Mouse (Mus musculus): ENCODE results near the gene Sppl2c. TPM values are rescaled to one million over a fixed set of nuclear protein-coding genes. Genes with fewer than 3 reads are reported as not detected.

The Sppl2c gene
- polyA plus RNA-seq, 1 experiment from 2014 or later: not detected

DNA sequence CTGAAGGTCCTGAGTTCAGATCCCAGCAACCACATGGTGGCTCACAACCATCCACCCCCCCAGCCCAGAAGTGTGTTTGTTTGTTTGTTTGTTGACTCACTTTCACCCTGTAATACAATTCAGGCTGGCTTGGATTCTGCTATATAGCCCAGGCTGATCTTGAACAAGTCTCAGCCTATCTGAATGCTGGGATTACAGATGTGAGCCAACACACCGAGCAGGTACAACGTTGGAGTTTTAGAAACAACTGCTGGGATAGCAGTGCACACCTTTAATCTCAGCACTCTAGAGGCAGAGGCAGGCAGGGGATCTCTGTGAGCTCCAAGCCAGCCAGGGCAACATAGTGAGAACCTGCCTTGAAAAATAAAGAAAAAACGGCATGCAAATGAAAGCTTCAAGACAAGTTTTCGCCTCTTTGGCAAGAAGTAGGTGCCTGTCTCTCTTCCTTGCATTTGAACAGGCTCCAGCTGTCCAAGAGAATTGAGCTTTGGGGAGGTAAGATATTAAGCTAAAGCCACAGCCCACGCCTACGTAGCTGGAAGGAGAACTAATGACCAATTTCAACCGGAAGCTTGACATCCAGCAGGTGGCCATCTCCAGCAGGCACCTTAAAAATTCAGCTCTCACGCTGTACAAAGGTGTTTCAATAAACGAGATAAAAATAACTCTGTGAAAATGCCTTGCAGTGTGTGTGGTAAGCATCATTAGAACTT is 44.1 kb downstream of the Sppl2c start:
- Histone ChIP-seq H3K9me3 (ENCODE audit: control insufficient read depth, low read length) (no peaks in the 10 kb centered on the region), H3K36me3 (ENCODE audit: control insufficient read depth, insufficient read depth, low read length) (no peaks in the 10 kb centered on the region), H3K9ac (replicated peaks; ENCODE audit: low read length) (peak overlapping the region; percentile 98; the same call in 1 of the 2 replicates), H3K4me2 (ENCODE audit: low read length) (peak overlapping the region; percentile 75), H3K27ac (replicated peaks; ENCODE audit: low read depth, low read length) (peak overlapping the region; percentile 97), H3K27me3 (ENCODE audit: control insufficient read depth, insufficient read depth, low read length) (no peaks in the 10 kb centered on the region), H3K4me3 (replicated peaks; ENCODE audit: low read depth, low read length) (peak overlapping the region; percentile 95), H3K4me1 (ENCODE audit: control insufficient read depth, insufficient read depth, low read length) (peaks cover 13% of the 10 kb centered on the region)
- DNase-seq (peak; percentile 66), ATAC-seq (ENCODE audit: low FRiP score, low TSS enrichment) (no peak)
- 10% methylated on average over 9 of the region's 9 CpGs for WGBS

DNA sequence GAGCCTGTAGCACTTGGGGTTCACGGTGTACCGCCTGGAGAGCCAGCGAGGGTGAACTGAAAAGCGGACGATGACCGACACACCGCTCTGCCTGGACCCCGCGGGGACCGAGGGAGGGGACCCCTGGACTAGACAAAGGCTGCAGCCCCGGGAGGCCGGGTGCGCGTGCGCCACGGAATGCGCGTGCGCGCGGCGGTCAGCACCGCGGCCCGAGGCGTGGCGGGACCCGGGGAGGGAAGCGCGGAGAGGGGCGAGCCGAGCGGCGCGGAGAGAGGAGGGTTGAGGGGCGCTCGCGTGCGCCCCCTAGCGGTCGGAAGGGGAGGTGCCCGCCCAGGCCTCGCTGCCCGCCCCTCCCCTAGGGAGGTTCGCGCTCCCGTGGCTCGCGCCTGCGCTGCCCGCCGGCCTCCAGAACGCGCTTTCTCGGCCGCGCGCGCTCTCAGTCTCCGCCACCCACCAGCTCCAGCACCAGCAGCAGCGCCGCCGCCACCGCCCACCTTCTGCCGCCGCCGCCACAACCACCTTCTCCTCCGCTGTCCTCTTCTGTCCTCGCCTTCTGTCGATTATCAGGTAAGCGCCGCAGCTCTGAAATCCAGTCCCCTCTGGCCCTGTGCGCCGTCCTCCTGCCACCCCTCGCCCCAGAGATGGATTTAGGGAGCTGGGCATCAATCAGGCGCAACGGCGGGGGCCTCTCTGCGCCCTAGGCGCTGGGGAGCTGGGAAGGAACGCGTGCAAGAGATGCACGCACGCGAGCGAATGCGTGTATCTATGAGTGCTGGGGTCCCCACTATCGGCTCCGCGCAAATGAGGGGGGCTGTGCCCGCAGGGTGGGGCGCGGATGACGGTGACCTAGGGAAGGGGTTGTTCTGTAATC is 45.1 kb downstream of the Sppl2c start, which contains the start of gene Mapt:
Gene Mapt, plus strand, starts transcription at position 350 of the 871 bp plus-strand sequence.
- Histone ChIP-seq H3K4me2 (ENCODE audit: low read length) (peak within 1 kb of the TSS; percentile 75), H3K36me3 (ENCODE audit: control insufficient read depth, insufficient read depth, low read length) (no peaks in the 10 kb centered on the region), H3K4me1 (ENCODE audit: control insufficient read depth, insufficient read depth, low read length) (peaks cover 24% of the 10 kb centered on the region), H3K27ac (replicated peaks; ENCODE audit: low read depth, low read length) (peak within 1 kb of the TSS; percentile 97), H3K9me3 (ENCODE audit: control insufficient read depth, low read length) (no peaks in the 10 kb centered on the region), H3K4me3 (replicated peaks; ENCODE audit: low read depth, low read length) (peak within 1 kb of the TSS; percentile 95), H3K27me3 (ENCODE audit: control insufficient read depth, insufficient read depth, low read length) (no peaks in the 10 kb centered on the region), H3K9ac (replicated peaks; ENCODE audit: low read length) (peak within 1 kb of the TSS; percentile 98)
- peak; percentile 97 for DNase-seq
- ATAC-seq (ENCODE audit: low FRiP score, low TSS enrichment): peak; percentile 89
- under 1% methylated on average over 79 of the region's 94 CpGs for WGBS

DNA sequence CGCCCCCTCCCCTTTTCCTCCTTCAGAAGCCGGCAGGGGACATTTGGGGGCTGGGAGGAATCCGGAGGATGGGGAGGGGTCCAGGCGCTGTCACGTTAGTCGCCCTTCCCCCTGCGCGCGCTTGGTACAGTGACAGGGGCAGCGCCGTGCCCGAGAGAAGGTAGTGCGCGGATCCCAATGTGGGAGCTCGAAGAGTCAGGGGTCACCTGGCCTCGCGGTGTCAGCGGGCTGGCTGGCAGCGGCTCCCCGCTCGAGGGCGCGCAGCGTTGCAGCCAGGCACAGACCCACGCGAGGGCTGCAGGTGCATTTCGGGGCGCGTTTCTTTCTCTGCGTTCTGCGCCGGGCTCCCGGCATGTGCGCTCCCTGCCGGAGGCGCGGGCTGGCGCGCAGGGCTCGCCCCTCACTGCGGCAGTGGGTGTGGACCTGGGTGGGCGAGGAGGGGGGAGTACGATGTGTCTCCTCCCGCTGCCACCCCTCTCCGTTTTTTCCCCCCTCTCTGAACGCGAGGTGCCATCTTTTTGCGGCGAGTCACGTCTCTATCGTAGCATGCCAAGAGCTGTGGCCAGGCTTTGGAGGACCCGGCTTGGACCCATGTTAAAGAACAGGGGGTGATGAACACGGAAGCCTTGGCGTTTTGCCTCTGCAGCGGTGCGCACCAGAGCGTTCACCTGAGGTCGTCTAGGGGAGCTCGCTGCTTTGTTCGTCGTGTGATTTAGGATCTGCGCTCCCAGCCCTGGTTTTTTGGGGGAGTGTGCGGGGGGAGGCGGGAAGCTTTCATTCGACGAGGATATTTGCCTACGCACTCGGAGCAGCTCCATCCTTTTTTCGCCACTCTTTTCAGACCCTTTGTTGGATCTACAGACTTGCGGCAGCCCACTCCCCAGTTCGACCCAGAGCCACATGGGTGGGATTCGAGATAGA is 46.3 kb downstream of the Sppl2c start:
- peak; percentile 87 for DNase-seq
- WGBS: under 1% methylated on average over 72 of the region's 72 CpGs
- H3K4me2 ChIP-seq (ENCODE audit: low read length): peak overlapping the region; percentile 75
- peak overlapping the region; percentile 98 for H3K9ac ChIP-seq (replicated peaks; ENCODE audit: low read length)
- H3K27ac ChIP-seq (replicated peaks; ENCODE audit: low read depth, low read length): peak overlapping the region; percentile 97
- peak overlapping the region; percentile 95 for H3K4me3 ChIP-seq (replicated peaks; ENCODE audit: low read depth, low read length)
- H3K27me3 ChIP-seq (ENCODE audit: control insufficient read depth, insufficient read depth, low read length): no peaks in the 10 kb centered on the region
- ATAC-seq (ENCODE audit: low FRiP score, low TSS enrichment): peak; percentile 51
- peaks cover 35% of the 10 kb centered on the region for H3K4me1 ChIP-seq (ENCODE audit: control insufficient read depth, insufficient read depth, low read length)
- H3K9me3 ChIP-seq (ENCODE audit: control insufficient read depth, low read length): no peaks in the 10 kb centered on the region
- H3K36me3 ChIP-seq (ENCODE audit: control insufficient read depth, insufficient read depth, low read length): no peaks in the 10 kb centered on the region

DNA sequence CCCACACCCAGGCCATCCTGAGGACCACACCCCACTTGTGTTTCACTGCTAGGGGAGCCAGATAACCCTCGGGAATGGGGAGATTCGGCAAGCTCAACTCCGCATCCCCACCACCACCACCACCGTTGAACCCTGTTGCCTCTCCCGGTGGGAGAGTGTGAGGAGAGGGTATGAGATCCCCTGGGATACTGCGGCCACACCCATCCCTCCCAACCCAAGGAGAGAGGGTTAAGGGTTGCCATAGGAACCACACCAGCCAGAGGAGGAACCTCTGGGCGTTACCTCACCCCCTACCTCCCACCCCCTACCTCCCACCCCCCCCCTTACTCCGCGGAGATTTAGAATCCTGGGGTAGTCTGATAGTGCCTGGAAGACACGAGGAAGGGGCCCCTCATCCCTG is 47.0 kb downstream of the Sppl2c start:
- Histone ChIP-seq H3K9ac (replicated peaks; ENCODE audit: low read length) (peak overlapping the region; percentile 98), H3K4me2 (ENCODE audit: low read length) (peak overlapping the region; percentile 75), H3K4me3 (replicated peaks; ENCODE audit: low read depth, low read length) (peak overlapping the region; percentile 95), H3K27me3 (ENCODE audit: control insufficient read depth, insufficient read depth, low read length) (no peaks in the 10 kb centered on the region), H3K36me3 (ENCODE audit: control insufficient read depth, insufficient read depth, low read length) (no peaks in the 10 kb centered on the region), H3K27ac (replicated peaks; ENCODE audit: low read depth, low read length) (peak overlapping the region; percentile 97), H3K4me1 (ENCODE audit: control insufficient read depth, insufficient read depth, low read length) (peaks cover 40% of the 10 kb centered on the region), H3K9me3 (ENCODE audit: control insufficient read depth, low read length) (no peaks in the 10 kb centered on the region)
- WGBS: 0% methylated on average over 10 of the region's 10 CpGs
- no peak for ATAC-seq (ENCODE audit: low FRiP score, low TSS enrichment)
- DNase-seq: no peak

DNA sequence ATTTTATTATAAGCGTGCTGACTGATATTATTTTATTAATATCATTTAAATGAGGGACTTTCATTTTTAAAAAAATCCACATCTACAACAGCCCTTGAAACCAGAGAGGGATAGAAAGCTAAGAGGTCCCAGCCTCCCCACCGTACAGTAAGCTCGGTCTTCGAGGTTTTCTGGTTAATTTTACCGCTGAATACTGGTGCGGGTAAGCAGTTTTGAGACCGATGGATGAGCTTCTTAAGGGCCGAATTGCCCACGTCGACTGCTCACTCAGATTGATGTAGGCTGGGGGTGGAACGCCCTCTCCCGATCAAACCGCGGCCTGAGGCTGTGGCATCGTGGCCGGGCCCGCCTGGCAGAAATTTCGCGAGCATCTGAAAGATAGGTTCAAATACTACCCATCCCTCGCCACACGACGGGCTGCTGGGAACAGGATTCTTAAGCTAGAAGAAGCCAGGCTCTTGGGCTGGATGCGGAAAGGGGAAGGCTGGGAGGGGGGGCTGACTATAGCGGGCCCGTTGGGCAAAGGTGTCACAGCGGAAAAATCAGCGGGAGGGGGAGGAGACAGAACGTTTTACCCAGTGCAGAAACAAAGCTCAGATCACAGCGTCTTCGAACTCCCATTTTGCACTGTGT is 47.6 kb downstream of the Sppl2c start:
- no peaks in the 10 kb centered on the region for H3K9me3 ChIP-seq (ENCODE audit: control insufficient read depth, low read length)

DNA sequence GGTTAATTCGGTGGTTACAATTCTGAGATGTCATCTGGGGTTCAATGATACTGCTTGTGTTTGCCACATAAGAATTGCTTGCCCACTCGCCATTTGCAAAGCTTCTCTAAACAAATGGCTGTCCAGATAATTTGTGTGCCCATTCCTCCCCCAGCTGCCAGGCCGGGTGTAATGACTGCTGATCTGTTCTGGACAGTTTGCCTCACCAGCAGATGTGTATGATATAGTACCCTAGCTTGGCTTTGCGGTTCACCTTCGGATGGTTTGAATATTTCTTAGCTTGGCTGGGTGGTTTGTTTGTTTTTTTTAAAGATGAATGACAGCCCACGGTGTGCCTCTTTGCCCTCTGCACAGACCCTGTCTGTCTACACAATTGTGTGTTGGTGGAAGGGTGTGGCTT is 48.6 kb downstream of the Sppl2c start:
- no peak for ATAC-seq (ENCODE audit: low FRiP score, low TSS enrichment)
- Histone ChIP-seq H3K4me1 (ENCODE audit: control insufficient read depth, insufficient read depth, low read length) (peaks cover 45% of the 10 kb centered on the region), H3K4me3 (replicated peaks; ENCODE audit: low read depth, low read length) (peak overlapping the region; percentile 95), H3K27ac (replicated peaks; ENCODE audit: low read depth, low read length) (no peak overlapping the region), H3K9ac (replicated peaks; ENCODE audit: low read length) (peak overlapping the region; percentile 98), H3K4me2 (ENCODE audit: low read length) (peak overlapping the region; percentile 75), H3K9me3 (ENCODE audit: control insufficient read depth, low read length) (no peaks in the 10 kb centered on the region), H3K36me3 (ENCODE audit: control insufficient read depth, insufficient read depth, low read length) (no peaks in the 10 kb centered on the region), H3K27me3 (ENCODE audit: control insufficient read depth, insufficient read depth, low read length) (no peaks in the 10 kb centered on the region)
- WGBS: 43% methylated on average over 6 of the region's 6 CpGs
- DNase-seq: no peak

More for the DNA sequence above, 47.6 kb downstream of the Sppl2c start:
- H3K4me1 ChIP-seq (ENCODE audit: control insufficient read depth, insufficient read depth, low read length): peaks cover 45% of the 10 kb centered on the region
- WGBS: 1% methylated on average over 30 of the region's 30 CpGs
- no peaks in the 10 kb centered on the region for H3K36me3 ChIP-seq (ENCODE audit: control insufficient read depth, insufficient read depth, low read length)
- peak overlapping the region; percentile 97 for H3K27ac ChIP-seq (replicated peaks; ENCODE audit: low read depth, low read length)
- peak overlapping the region; percentile 98 for H3K9ac ChIP-seq (replicated peaks; ENCODE audit: low read length)
- H3K4me2 ChIP-seq (ENCODE audit: low read length): peak overlapping the region; percentile 75
- DNase-seq: peak; percentile 46
- H3K4me3 ChIP-seq (replicated peaks; ENCODE audit: low read depth, low read length): peak overlapping the region; percentile 95
- H3K27me3 ChIP-seq (ENCODE audit: control insufficient read depth, insufficient read depth, low read length): no peaks in the 10 kb centered on the region
- ATAC-seq (ENCODE audit: low FRiP score, low TSS enrichment): no peak

DNA sequence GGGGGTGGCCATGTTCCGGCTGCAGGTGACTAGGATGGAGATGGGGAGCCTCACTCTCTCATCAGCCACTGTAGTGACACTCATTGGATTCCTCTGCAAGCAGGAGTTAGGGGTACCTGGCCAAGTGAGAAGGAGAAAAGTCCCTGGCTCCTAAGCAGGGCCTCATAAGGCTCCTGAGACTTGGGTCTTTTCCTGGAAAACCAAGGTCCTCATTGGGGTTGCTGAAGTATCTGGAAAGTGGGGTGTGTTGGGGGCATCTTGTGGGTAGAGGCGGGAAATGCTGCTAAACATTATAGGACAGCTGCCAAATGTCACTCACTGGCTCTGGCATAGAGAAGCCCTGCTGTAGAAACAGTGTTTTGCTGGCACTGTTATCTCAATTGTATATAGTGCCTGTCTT is 49.8 kb downstream of the Sppl2c start:
- 78% methylated on average over 2 of the region's 2 CpGs for WGBS
- Histone ChIP-seq H3K4me1 (ENCODE audit: control insufficient read depth, insufficient read depth, low read length) (peaks cover 42% of the 10 kb centered on the region), H3K4me3 (replicated peaks; ENCODE audit: low read depth, low read length) (peak overlapping the region; percentile 95; the same call in 1 of the 2 replicates), H3K27ac (replicated peaks; ENCODE audit: low read depth, low read length) (no peak overlapping the region), H3K4me2 (ENCODE audit: low read length) (peak overlapping the region; percentile 75), H3K9ac (replicated peaks; ENCODE audit: low read length) (no peak overlapping the region), H3K9me3 (ENCODE audit: control insufficient read depth, low read length) (no peaks in the 10 kb centered on the region), H3K36me3 (ENCODE audit: control insufficient read depth, insufficient read depth, low read length) (no peaks in the 10 kb centered on the region), H3K27me3 (ENCODE audit: control insufficient read depth, insufficient read depth, low read length) (no peaks in the 10 kb centered on the region)
- ATAC-seq (ENCODE audit: low FRiP score, low TSS enrichment): no peak
- no peak for DNase-seq

Data from midbrain, embryonic 14.5 days (tissue).